Mouse (Mus musculus) G1E (cell line): Measurements from ENCODE around the gene Cdcp2. TPM values are rescaled to one million over a fixed set of nuclear protein-coding genes. Genes with fewer than 3 reads are reported as not detected.

Experiments used
- ATAC-seq: 2 replicates; pipeline ENCODE4 v1.8.0; 2016; ENCODE audit warnings: mild to moderate bottlenecking; ENCODE audit not compliant: insufficient number of reproducible peaks, poor library complexity, low FRiP score, severe bottlenecking; ENCODE audit errors: extremely low read depth
- DNase-seq: peaks from one replicate; pipeline ENCODE4 v3.0.0; 2012; ENCODE audit warnings: low spot score
- H3K27me3 ChIP-seq: 2 replicates; pipeline ENCODE4 v1.6.1; 2012; ENCODE audit warnings: mild to moderate bottlenecking, low read length, inconsistent platforms; ENCODE audit not compliant: insufficient read depth
- H3K36me3 ChIP-seq: replicated peaks from 2 replicates; pipeline ENCODE3; 2012; ENCODE audit warnings: mild to moderate bottlenecking, inconsistent platforms
- H3K4me1 ChIP-seq: 2 replicates; pipeline ENCODE4 v1.6.1; 2012; ENCODE audit warnings: low read depth, low read length, inconsistent platforms, mixed read lengths; ENCODE audit not compliant: insufficient read depth
- H3K4me3 ChIP-seq: 2 replicates; pipeline ENCODE4 v1.5.1; 2012; ENCODE audit warnings: low read depth, mild to moderate bottlenecking, inconsistent platforms, low read length, moderate library complexity, mixed read lengths
- H3K9me3 ChIP-seq: replicated peaks from 2 replicates; pipeline ENCODE4 v1.6.1; 2012; ENCODE audit warnings: inconsistent platforms
- CTCF ChIP-seq: IDR thresholded peaks from 2 replicates; pipeline ENCODE4 v1.5.1; 2012; ENCODE audit warnings: low read depth, low read length, inconsistent platforms, mixed read lengths
- GATA1 ChIP-seq: IDR thresholded peaks from 2 replicates; pipeline ENCODE4 v1.6.1; 2012; ENCODE audit warnings: borderline replicate concordance, low read length, inconsistent platforms, mixed read lengths
- GATA2 ChIP-seq: IDR thresholded peaks from 2 replicates; pipeline ENCODE4 v1.6.1; 2012; ENCODE audit warnings: low read depth, low read length, inconsistent platforms, borderline replicate concordance
- POLR2AphosphoS5 ChIP-seq: IDR thresholded peaks from 2 replicates; pipeline ENCODE4 v1.6.1; 2012; ENCODE audit warnings: low read depth, low read length, inconsistent platforms; ENCODE audit not compliant: insufficient replicate concordance
- TAL1 ChIP-seq: conservative IDR thresholded peaks from 2 replicates; pipeline ENCODE4 v1.6.1; 2012; ENCODE audit warnings: low read depth, low read length, inconsistent platforms, mixed read lengths
- polyA plus RNA-seq: library from polyadenylated mRNA; stranded (reverse); fragments of >175 nt; gene quantifications from 2 replicates; pipeline ENCODE4 v1.2.3, GENCODE M21; 2012
- total RNA-seq, 2 experiments: library from RNA; stranded (forward) in 1 of 2; stranded (reverse) in 1 of 2; fragments of 200-1000 nt in 1 of 2; fragments of >200 nt in 1 of 2; fragmentation: Nextera tagmentation in 1 of 2; gene quantifications; 2 replicates each; pipeline ENCODE4 v1.2.3; 2014 to 2017

Cdcp2 gene
- total RNA-seq (2014; fragmentation: Nextera tagmentation) (not detected in 2 replicates), total RNA-seq (2017) (0.06 and 0.11 TPM in 2 replicates), polyA plus RNA-seq (not detected in 2 replicates)

DNA sequence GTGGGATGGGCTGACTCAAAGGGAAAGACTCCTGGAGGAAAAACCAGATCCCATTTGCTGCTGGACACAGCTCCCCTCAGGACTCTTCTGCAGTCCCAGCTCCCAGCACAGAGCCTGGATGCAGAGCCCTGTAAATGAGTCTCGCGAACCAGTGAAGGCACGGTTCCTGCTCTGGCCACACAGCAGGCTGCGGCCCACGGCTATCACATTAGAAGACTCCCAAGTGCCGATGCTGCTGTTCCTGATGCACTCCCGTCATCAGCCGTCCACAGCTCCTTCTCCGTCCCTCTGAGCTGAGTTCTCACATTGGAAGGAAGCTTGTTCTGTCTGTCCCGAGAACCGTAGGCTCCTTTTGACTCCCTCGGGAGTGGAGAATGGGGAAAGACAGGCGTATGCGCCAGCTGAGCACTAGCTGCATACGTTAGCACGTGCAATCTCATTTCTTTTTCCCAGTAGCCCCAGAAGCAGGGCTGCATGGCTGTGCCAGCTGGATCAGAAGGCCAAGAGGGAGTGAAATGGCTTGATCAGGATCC, at the start of gene Cdcp2:
Cdcp2 (plus strand) TSS at position 51 of the 533 bp plus-strand sequence.
- ATAC-seq = no peak
- DNase-seq = no peak
- Histone ChIP-seq H3K27me3 (peaks cover 46% of the 10 kb centered on the region), H3K9me3 (no peaks in the 10 kb centered on the region), H3K36me3 (no peaks in the 10 kb centered on the region), H3K4me3 (no peak within 1 kb of the TSS), H3K4me1 (no peaks in the 10 kb centered on the region)
- no peak for TF ChIP-seq CTCF
- TF ChIP-seq GATA2 = no peak
- TF ChIP-seq TAL1 = no peak
- TF ChIP-seq GATA1 = no peak
- TF ChIP-seq POLR2AphosphoS5 = no peak

GRCm38 (mm10) chr4:107047806-107048205, 48.9 kb upstream of the Cdcp2 start:
- Histone ChIP-seq H3K36me3 (peaks cover 85% of the 10 kb centered on the region), H3K4me3 (no peak overlapping the region), H3K9me3 (no peaks in the 10 kb centered on the region), H3K4me1 (peaks cover 9% of the 10 kb centered on the region), H3K27me3 (no peaks in the 10 kb centered on the region)
- ATAC-seq = no peak
- no peak for DNase-seq
- TF ChIP-seq GATA2 (no peak), TAL1 (no peak), CTCF (no peak), POLR2AphosphoS5 (no peak), GATA1 (no peak)

GRCm38 (mm10) chr4:107048568-107049162, 48.0 kb upstream of the Cdcp2 start:
- Histone ChIP-seq H3K9me3 (no peaks in the 10 kb centered on the region), H3K36me3 (peaks cover 79% of the 10 kb centered on the region), H3K4me3 (no peak overlapping the region), H3K27me3 (no peaks in the 10 kb centered on the region), H3K4me1 (peaks cover 13% of the 10 kb centered on the region)
- DNase-seq = no peak
- no peak for ATAC-seq
- no peak for TF ChIP-seq GATA2
- no peak for TF ChIP-seq TAL1
- no peak for TF ChIP-seq CTCF
- TF ChIP-seq POLR2AphosphoS5 = no peak
- no peak for TF ChIP-seq GATA1

- peaks cover 72% of the 10 kb centered on the region for H3K36me3 ChIP-seq
- no peak overlapping the region for H3K4me3 ChIP-seq
- TF ChIP-seq GATA2 (no peak), TAL1 (no peak), CTCF (no peak), GATA1 (no peak), POLR2AphosphoS5 (no peak)
- DNase-seq (no peak), ATAC-seq (no peak)
- H3K4me1 ChIP-seq = peaks cover 13% of the 10 kb centered on the region
- H3K27me3 ChIP-seq = no peaks in the 10 kb centered on the region
- H3K9me3 ChIP-seq = no peaks in the 10 kb centered on the region
Measured at GRCm38 (mm10) chr4:107051889-107052288, 44.8 kb upstream of the Cdcp2 start.

DNA sequence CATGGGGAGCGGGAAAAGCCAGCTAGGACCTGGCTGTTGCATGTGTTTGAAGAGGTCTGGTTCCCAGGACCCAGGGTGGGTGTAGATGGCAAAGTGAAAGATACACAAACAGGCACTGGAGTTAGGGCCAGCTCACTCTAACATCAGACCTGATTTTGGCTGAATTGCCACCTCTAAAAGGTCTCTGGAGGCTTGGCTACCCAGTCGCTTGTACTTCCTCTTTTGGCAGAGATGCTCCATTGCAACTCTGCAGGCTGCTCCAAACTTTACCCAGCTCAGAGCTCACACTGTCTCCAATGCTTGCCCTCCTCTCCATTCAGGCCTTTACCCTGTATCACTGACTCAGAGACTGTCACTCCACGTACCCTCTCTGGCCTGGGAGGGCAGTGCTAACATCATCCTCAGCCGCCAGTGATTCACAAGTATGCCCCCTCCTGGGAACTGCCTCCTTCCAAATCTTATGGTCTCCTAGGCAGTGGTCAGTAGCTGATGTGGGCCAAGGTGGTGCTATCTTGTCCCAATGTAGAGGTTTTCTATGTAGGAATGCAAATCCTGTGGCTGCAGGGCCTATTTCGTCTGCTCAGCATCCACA, 43.6 kb upstream of the Cdcp2 start:
- ATAC-seq (no peak), DNase-seq (no peak)
- peaks cover 72% of the 10 kb centered on the region for H3K36me3 ChIP-seq
- peaks cover 13% of the 10 kb centered on the region for H3K4me1 ChIP-seq
- peak; percentile 22; the same call in 1 of the 2 replicates for TF ChIP-seq POLR2AphosphoS5
- no peak for TF ChIP-seq GATA1
- H3K9me3 ChIP-seq = no peaks in the 10 kb centered on the region
- no peak overlapping the region for H3K4me3 ChIP-seq
- H3K27me3 ChIP-seq = no peaks in the 10 kb centered on the region

GRCm38 (mm10) chr4:107056088-107056487, 40.6 kb upstream of the Cdcp2 start:
- no peak overlapping the region for H3K4me3 ChIP-seq
- ATAC-seq (no peak), DNase-seq (no peak)
- H3K36me3 ChIP-seq = peaks cover 75% of the 10 kb centered on the region
- H3K4me1 ChIP-seq = peaks cover 11% of the 10 kb centered on the region
- H3K9me3 ChIP-seq = no peaks in the 10 kb centered on the region
- TF ChIP-seq TAL1 (no peak), POLR2AphosphoS5 (no peak)
- no peaks in the 10 kb centered on the region for H3K27me3 ChIP-seq
